Mouse (Mus musculus): Measurements from ENCODE around the gene Vmn2r85. TPM values are rescaled to one million over a fixed set of nuclear protein-coding genes. Genes with fewer than 3 reads are reported as not detected.

Gene Vmn2r85
- not detected for polyA plus RNA-seq (2014; fragmentation: Illumina TruSeq; extraction: RNeasy Lipid Tissue Mini Kit (QIAGEN cat#74804); ENCODE audit: insufficient read depth, low read depth, low replicate concordance)

DNA sequence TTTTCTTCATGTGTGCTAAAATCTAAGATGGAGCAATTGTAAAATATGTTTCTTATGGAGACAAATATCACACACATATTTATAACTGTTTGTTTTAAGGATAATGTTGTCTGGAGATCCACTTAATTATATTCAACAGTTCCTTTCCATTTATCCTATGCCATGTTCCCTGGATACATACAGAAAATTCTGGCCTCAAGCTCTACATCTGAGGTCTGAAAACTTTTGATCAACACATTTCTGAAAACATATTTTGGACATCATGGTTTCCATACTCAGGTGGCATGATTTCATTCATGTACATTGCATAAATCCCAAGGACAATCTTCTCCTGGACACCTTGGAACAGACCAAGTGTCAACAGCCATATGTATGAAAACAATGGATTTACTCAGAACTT lies at the start of gene Vmn2r85:
TSS of gene Vmn2r85 (minus strand) at position 101 of the 400 bp plus-strand sequence.

DNA sequence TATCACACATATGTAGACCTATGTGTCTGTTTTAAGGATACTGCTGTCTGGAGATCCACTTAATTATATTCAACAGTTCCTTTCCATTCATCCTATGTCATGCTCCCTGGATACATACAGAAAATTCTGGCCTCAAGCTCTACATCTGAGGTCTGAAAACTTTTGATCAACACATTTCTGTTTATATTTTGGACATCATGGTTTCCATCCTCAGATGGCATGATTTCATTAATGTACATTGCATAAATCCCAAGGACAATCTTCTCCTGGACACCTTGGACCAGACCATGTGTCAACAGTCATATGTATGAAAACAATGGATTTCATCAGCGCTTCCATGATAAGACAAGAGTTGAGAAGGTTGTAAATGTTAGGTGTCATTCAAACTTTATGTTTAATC lies 26.4 kb upstream of the Vmn2r85 start, which contains the start of gene Vmn2r86:
TSS of gene Vmn2r86 (minus strand) at position 101 of the 400 bp plus-strand sequence.

DNA sequence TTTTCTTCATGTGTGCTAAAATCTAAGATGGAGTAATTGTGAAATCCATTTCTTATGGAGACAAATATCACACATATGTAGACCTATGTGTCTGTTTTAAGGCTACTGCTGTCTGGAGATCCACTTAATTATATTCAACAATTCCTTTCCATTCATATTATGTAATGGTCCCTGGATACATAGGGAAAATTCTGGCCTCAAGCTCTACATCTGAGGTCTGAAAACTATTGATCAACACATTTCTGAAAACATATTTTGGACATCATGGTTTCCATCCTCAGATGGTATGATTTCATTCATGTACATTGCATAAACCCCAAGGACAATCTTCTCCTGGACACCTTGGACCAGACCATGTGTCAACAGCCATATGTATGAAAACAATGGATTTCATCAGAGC lies 35.3 kb downstream of the Vmn2r85 start, which contains the start of gene Vmn2r84:
TSS of gene Vmn2r84 (minus strand) at position 101 of the 400 bp plus-strand sequence.

Other genes starting within 250 kb of the Vmn2r85 start
- gene Olfr826, start 245.5 kb downstream of the Vmn2r85 start, polyA plus RNA-seq (2014; fragmentation: Illumina TruSeq; extraction: RNeasy Lipid Tissue Mini Kit (QIAGEN cat#74804); ENCODE audit: insufficient read depth, low read depth, low replicate concordance): not detected
- not detected for gene Olfr827, start 215.3 kb downstream of the Vmn2r85 start, polyA plus RNA-seq (2014; fragmentation: Illumina TruSeq; extraction: RNeasy Lipid Tissue Mini Kit (QIAGEN cat#74804); ENCODE audit: insufficient read depth, low read depth, low replicate concordance)
- gene Neurod4, start 149.5 kb downstream of the Vmn2r85 start, polyA plus RNA-seq (2014; fragmentation: Illumina TruSeq; extraction: RNeasy Lipid Tissue Mini Kit (QIAGEN cat#74804); ENCODE audit: insufficient read depth, low read depth, low replicate concordance): not detected
- gene Tespa1, start 106.8 kb downstream of the Vmn2r85 start, polyA plus RNA-seq (2014; fragmentation: Illumina TruSeq; extraction: RNeasy Lipid Tissue Mini Kit (QIAGEN cat#74804); ENCODE audit: insufficient read depth, low read depth, low replicate concordance): 1.8 TPM
- gene Vmn2r84, start 35.4 kb downstream of the Vmn2r85 start, polyA plus RNA-seq (2014; fragmentation: Illumina TruSeq; extraction: RNeasy Lipid Tissue Mini Kit (QIAGEN cat#74804); ENCODE audit: insufficient read depth, low read depth, low replicate concordance): not detected
- gene Vmn2r86, start 26.3 kb upstream of the Vmn2r85 start, polyA plus RNA-seq (2014; fragmentation: Illumina TruSeq; extraction: RNeasy Lipid Tissue Mini Kit (QIAGEN cat#74804); ENCODE audit: insufficient read depth, low read depth, low replicate concordance): not detected
- not detected for gene Vmn2r87, start 67.7 kb upstream of the Vmn2r85 start, polyA plus RNA-seq (2014; fragmentation: Illumina TruSeq; extraction: RNeasy Lipid Tissue Mini Kit (QIAGEN cat#74804); ENCODE audit: insufficient read depth, low read depth, low replicate concordance)